Mouse (Mus musculus) lung, embryonic 15.5 days (tissue): ENCODE results near the gene Gmds. TPM values are rescaled to one million over a fixed set of nuclear protein-coding genes. Genes with fewer than 3 reads are reported as not detected.
A peak's percentile ranks its signal among the peaks of the same experiment; 100 is the strongest.

Source experiments
- ATAC-seq: fragments of 200-750 bp; cut with Nextera tagmentation; 2 replicates; pipeline ENCODE4 v1.8.0; 2017; ENCODE audit warnings: moderate number of reproducible peaks, borderline replicate concordance; ENCODE audit not compliant: low FRiP score, low TSS enrichment; ENCODE audit errors: extremely low read depth
- H3K27ac ChIP-seq: fragments of 300-500 bp; sonication (generic); 2 replicates; pipeline ENCODE4 v1.5.1; 2015; ENCODE audit warnings: moderate library complexity, mild to moderate bottlenecking, inconsistent platforms
- H3K27me3 ChIP-seq: fragments of 300-500 bp; sonication (generic); 2 replicates; pipeline ENCODE4 v1.6.1; 2015; ENCODE audit warnings: inconsistent platforms
- H3K36me3 ChIP-seq: fragments of 300-500 bp; sonication (generic); 2 replicates; pipeline ENCODE4 v1.6.1; 2015; ENCODE audit warnings: inconsistent platforms
- H3K4me1 ChIP-seq: fragments of 300-500 bp; sonication (generic); 2 replicates; pipeline ENCODE4 v1.6.1; 2015; ENCODE audit warnings: inconsistent platforms
- H3K4me2 ChIP-seq: fragments of 300-500 bp; sonication (generic); 2 replicates; pipeline ENCODE4 v1.6.1; 2015; ENCODE audit warnings: inconsistent platforms, mild to moderate bottlenecking, moderate library complexity
- H3K4me3 ChIP-seq: fragments of 300-500 bp; sonication (generic); 2 replicates; pipeline ENCODE4 v1.5.1; 2015; ENCODE audit warnings: mild to moderate bottlenecking, inconsistent platforms
- H3K9ac ChIP-seq: fragments of 300-500 bp; sonication (generic); 2 replicates; pipeline ENCODE4 v1.6.1; 2015; ENCODE audit warnings: inconsistent platforms
- H3K9me3 ChIP-seq: fragments of 300-500 bp; sonication (generic); 2 replicates; pipeline ENCODE4 v1.6.1; 2016; ENCODE audit warnings: inconsistent platforms
- WGBS: fragments of 180-500 bp; shearing (Covaris S2); methylation state at CpG from one replicate; pipeline ENCODE4 v1.1.7; 2015; 5-methylcytosine and 5-hydroxymethylcytosine counted together
- polyA plus RNA-seq: library from polyadenylated mRNA; unstranded; fragments of >200 nt; fragmentation: Nextera tagmentation; extraction: Ambion mirVana; gene quantifications from 2 replicates; pipeline ENCODE4 v1.2.1, GENCODE M21; 2015

The Gmds gene
- polyA plus RNA-seq, 1 experiment from 2014 or later: 24.5 TPM

- Histone ChIP-seq H3K9ac (no peak overlapping the region), H3K27me3 (no peaks in the 10 kb centered on the region), H3K4me2 (no peak overlapping the region), H3K4me1 (no peaks in the 10 kb centered on the region), H3K36me3 (no peaks in the 10 kb centered on the region), H3K4me3 (no peak overlapping the region), H3K9me3 (no peaks in the 10 kb centered on the region), H3K27ac (no peak overlapping the region)
- 49% methylated on average over 3 of the region's 3 CpGs for WGBS
- ATAC-seq: no peak
Observed at GRCm38 (mm10) chr13:32143651-32144050, 194.9 kb downstream of the Gmds start.

- Histone ChIP-seq H3K4me1 (no peaks in the 10 kb centered on the region), H3K36me3 (no peaks in the 10 kb centered on the region), H3K4me2 (no peak overlapping the region), H3K27me3 (0 out of 2 replicates have a peak, but pooled peaks cover 2% of the 10 kb centered on the region), H3K27ac (no peak overlapping the region), H3K9ac (no peak overlapping the region), H3K9me3 (no peaks in the 10 kb centered on the region), H3K4me3 (no peak overlapping the region)
- no peak for ATAC-seq
- 70% methylated on average over 4 of the region's 4 CpGs for WGBS
Observed at GRCm38 (mm10) chr13:32134663-32135273, 203.8 kb downstream of the Gmds start.

- ATAC-seq: no peak
- 62% methylated on average over 1 of the region's 1 CpGs for WGBS
- no peak overlapping the region for H3K4me2 ChIP-seq
- H3K9ac ChIP-seq: no peak overlapping the region
- no peaks in the 10 kb centered on the region for H3K4me1 ChIP-seq
- no peak overlapping the region for H3K27ac ChIP-seq
- H3K9me3 ChIP-seq: no peaks in the 10 kb centered on the region
- no peaks in the 10 kb centered on the region for H3K36me3 ChIP-seq
- H3K27me3 ChIP-seq: 0 out of 2 replicates have a peak, but pooled peaks cover 2% of the 10 kb centered on the region
- no peak overlapping the region for H3K4me3 ChIP-seq
Observed at GRCm38 (mm10) chr13:32129970-32130369, 208.6 kb downstream of the Gmds start.

DNA sequence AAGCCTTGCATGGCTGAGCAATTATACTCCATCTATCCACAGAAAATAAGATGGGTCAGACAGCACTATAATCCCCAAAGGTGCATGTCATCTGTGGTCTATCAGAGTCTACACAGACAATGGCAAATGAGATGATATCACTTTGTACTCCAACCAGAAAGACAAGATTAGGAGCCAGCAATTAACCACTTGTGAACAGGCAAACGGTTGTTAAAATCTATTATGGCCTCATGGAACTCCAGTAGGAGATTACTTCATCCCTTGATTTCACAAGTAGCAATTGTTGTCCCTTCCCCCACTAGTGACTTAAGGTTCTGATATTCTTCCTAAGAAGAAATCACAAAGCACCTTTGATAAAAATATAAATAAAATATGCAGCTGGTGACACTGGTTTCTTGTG is 220.2 kb downstream of the Gmds start:
- WGBS: 52% methylated on average over 1 of the region's 1 CpGs
- Histone ChIP-seq H3K36me3 (no peaks in the 10 kb centered on the region), H3K4me2 (no peak overlapping the region), H3K9ac (no peak overlapping the region), H3K27ac (no peak overlapping the region), H3K27me3 (no peaks in the 10 kb centered on the region), H3K9me3 (no peaks in the 10 kb centered on the region), H3K4me1 (no peaks in the 10 kb centered on the region), H3K4me3 (no peak overlapping the region)
- no peak for ATAC-seq

GRCm38 (mm10) chr13:32115468-32115867 is 223.1 kb downstream of the Gmds start:
- 71% methylated on average over 1 of the region's 1 CpGs for WGBS
- no peaks in the 10 kb centered on the region for H3K36me3 ChIP-seq
- H3K4me3 ChIP-seq: no peak overlapping the region

DNA sequence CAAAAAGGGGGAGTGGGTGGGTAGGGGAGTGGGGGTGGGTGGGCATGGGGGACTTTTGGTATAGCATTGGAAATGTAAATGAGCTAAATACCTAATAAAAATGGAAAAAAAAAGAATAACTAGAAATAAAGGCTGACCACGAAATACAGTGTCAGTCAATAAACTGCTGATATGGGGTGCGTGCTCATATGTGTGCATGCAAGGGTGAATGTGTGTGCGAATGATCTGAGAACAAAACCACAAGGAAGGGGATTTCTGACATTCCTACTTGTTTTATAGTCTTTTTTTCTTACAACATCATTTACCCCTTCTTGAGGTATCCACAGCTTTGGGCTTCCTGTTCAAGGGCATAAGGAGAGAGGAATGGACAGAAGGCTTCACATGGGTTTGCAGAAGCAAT is 224.7 kb downstream of the Gmds start:
- ATAC-seq: no peak
- H3K27ac ChIP-seq: no peak overlapping the region
- no peaks in the 10 kb centered on the region for H3K9me3 ChIP-seq
- no peaks in the 10 kb centered on the region for H3K4me1 ChIP-seq
- no peak overlapping the region for H3K9ac ChIP-seq
- 94% methylated on average over 3 of the region's 3 CpGs for WGBS
- H3K27me3 ChIP-seq: peaks cover 6% of the 10 kb centered on the region; the same call in 1 of the 2 replicates
- H3K36me3 ChIP-seq: no peaks in the 10 kb centered on the region
- H3K4me3 ChIP-seq: no peak overlapping the region
- no peak overlapping the region for H3K4me2 ChIP-seq

More at GRCm38 (mm10) chr13:32115468-32115867, 223.1 kb downstream of the Gmds start:
- H3K4me1 ChIP-seq: no peaks in the 10 kb centered on the region
- no peak overlapping the region for H3K27ac ChIP-seq
- ATAC-seq: no peak
- H3K9ac ChIP-seq: no peak overlapping the region
- H3K27me3 ChIP-seq: no peaks in the 10 kb centered on the region
- no peak overlapping the region for H3K4me2 ChIP-seq
- H3K9me3 ChIP-seq: no peaks in the 10 kb centered on the region

GRCm38 (mm10) chr13:32088303-32088977 is 250.1 kb downstream of the Gmds start:
- Histone ChIP-seq H3K4me1 (no peaks in the 10 kb centered on the region), H3K27ac (no peak overlapping the region), H3K9ac (no peak overlapping the region), H3K36me3 (no peaks in the 10 kb centered on the region), H3K27me3 (peaks cover 6% of the 10 kb centered on the region; the same call in 1 of the 2 replicates), H3K9me3 (no peaks in the 10 kb centered on the region), H3K4me3 (no peak overlapping the region), H3K4me2 (no peak overlapping the region)
- WGBS: 75% methylated on average over 7 of the region's 7 CpGs
- no peak for ATAC-seq

DNA sequence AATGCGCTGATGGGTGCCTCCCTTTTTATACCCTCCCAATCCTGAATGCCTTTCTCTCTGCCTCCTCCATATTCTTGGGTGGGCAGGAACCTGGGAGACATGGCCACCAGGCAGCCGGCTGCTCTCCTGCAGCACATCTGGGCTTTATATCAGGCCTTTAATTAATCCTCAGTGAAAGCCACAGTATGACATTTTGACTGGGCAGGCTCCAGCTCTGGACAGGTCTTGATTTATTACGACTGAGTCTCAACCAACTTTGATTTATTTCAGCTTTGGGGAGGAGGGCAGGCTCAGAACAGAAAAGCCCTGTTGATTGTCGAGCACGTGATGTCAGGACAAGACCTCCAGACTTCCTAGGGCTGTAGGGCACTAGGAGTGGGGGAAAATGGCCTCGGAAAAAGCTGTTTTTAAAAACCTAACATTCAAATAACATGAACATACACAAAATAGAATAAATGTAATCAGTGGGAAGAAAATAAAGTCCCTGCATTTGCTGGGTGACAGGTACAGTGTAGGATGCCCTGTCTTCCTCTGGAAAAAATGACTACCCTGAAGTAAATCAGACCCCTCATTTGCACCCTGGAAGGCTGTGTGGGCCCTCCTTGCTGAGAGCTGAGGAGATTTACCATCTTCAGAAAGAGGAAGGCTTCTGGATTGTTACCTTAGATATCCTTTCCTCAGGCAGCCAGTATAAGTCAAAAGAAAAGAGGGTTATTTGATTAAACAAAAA is 257.9 kb downstream of the Gmds start:
- Histone ChIP-seq H3K4me3 (no peak overlapping the region), H3K4me1 (no peaks in the 10 kb centered on the region), H3K4me2 (no peak overlapping the region), H3K9ac (no peak overlapping the region), H3K36me3 (no peaks in the 10 kb centered on the region), H3K27me3 (no peaks in the 10 kb centered on the region; the same call in 1 of the 2 replicates), H3K27ac (no peak overlapping the region), H3K9me3 (no peaks in the 10 kb centered on the region)
- 54% methylated on average over 6 of the region's 6 CpGs for WGBS
- ATAC-seq: no peak

- Histone ChIP-seq H3K4me2 (no peak overlapping the region), H3K27me3 (0 out of 2 replicates have a peak, but pooled peaks cover 2% of the 10 kb centered on the region), H3K27ac (no peak overlapping the region), H3K4me3 (no peak overlapping the region), H3K9me3 (no peaks in the 10 kb centered on the region), H3K4me1 (no peaks in the 10 kb centered on the region), H3K36me3 (no peaks in the 10 kb centered on the region), H3K9ac (no peak overlapping the region)
- WGBS: 53% methylated on average over 2 of the region's 2 CpGs
- ATAC-seq: no peak
Observed at GRCm38 (mm10) chr13:32073630-32074029, 264.9 kb downstream of the Gmds start.

- H3K4me2 ChIP-seq: no peak overlapping the region
- H3K36me3 ChIP-seq: no peaks in the 10 kb centered on the region
- peak; percentile 95; the same call in 1 of the 2 replicates for ATAC-seq
- no peaks in the 10 kb centered on the region for H3K9me3 ChIP-seq
- no peak overlapping the region for H3K27ac ChIP-seq
- H3K27me3 ChIP-seq: peaks cover 57% of the 10 kb centered on the region
- H3K4me3 ChIP-seq: no peak overlapping the region
- WGBS: 31% methylated on average over 6 of the region's 6 CpGs
- no peak overlapping the region for H3K9ac ChIP-seq
- H3K4me1 ChIP-seq: no peaks in the 10 kb centered on the region
Observed at GRCm38 (mm10) chr13:32055321-32055720, 283.2 kb downstream of the Gmds start.

- Histone ChIP-seq H3K4me3 (no peak overlapping the region), H3K9ac (no peak overlapping the region), H3K36me3 (no peaks in the 10 kb centered on the region), H3K27ac (no peak overlapping the region), H3K4me1 (no peaks in the 10 kb centered on the region), H3K9me3 (no peaks in the 10 kb centered on the region), H3K4me2 (no peak overlapping the region), H3K27me3 (peaks cover 48% of the 10 kb centered on the region)
- ATAC-seq: no peak
Observed at GRCm38 (mm10) chr13:32053587-32053986, 285.0 kb downstream of the Gmds start.
